Mouse (Mus musculus) liver, embryonic 14.5 days (tissue): Measurements from ENCODE around the gene Anks1b. TPM values are rescaled to one million over a fixed set of nuclear protein-coding genes. Genes with fewer than 3 reads are reported as not detected.

Source experiments
- ATAC-seq: fragments of 200-750 bp; cut with Nextera tagmentation; 2 replicates; pipeline ENCODE4 v1.8.0; 2017; ENCODE audit warnings: moderate number of reproducible peaks, mild to moderate bottlenecking, moderate library complexity; ENCODE audit not compliant: insufficient read depth
- DNase-seq, 3 experiments: peaks; one replicate each; pipeline ENCODE4 v3.0.0-alpha.2; 2012 to 2013; ENCODE audit warnings: low read depth in 3 of 3, low spot score in 3 of 3
- H3K27ac ChIP-seq: fragments of 300-500 bp; sonication (generic); 2 replicates; pipeline ENCODE4 v1.5.1; 2014; ENCODE audit warnings: moderate library complexity, mild to moderate bottlenecking, control low read depth, inconsistent platforms
- H3K27me3 ChIP-seq: fragments of 300-500 bp; sonication (generic); 2 replicates; pipeline ENCODE4 v1.6.1; 2014; ENCODE audit warnings: mild to moderate bottlenecking, low read length, moderate library complexity; ENCODE audit not compliant: control insufficient read depth, insufficient read depth
- H3K36me3 ChIP-seq: fragments of 300-500 bp; sonication (generic); replicated peaks from 2 replicates; pipeline ENCODE4 v1.6.1; 2014; ENCODE audit warnings: low read depth; ENCODE audit not compliant: control insufficient read depth, insufficient read depth
- H3K4me1 ChIP-seq, 2 experiments: fragments of 200-500 bp in 1 of 2; fragments of 300-500 bp in 1 of 2; sonication (generic) in 1 of 2; replicated peaks; 2 replicates each; pipeline ENCODE4 v1.6.1; 2012 to 2014; ENCODE audit warnings: antibody characterized with exemption in 1 of 2, inconsistent platforms in 1 of 2, low read length in 1 of 2; ENCODE audit not compliant: control insufficient read depth in 2 of 2, insufficient read depth in 2 of 2
- H3K4me2 ChIP-seq: fragments of 300-500 bp; sonication (generic); 2 replicates; pipeline ENCODE4 v1.6.1; 2014; ENCODE audit warnings: low read depth, mild to moderate bottlenecking, control low read depth, moderate library complexity
- H3K4me3 ChIP-seq, 2 experiments: fragments of 200-500 bp in 1 of 2; fragments of 300-500 bp in 1 of 2; sonication (generic) in 1 of 2; 2 replicates each; pipeline ENCODE4 v1.5.1; 2012 to 2014; ENCODE audit warnings: low read depth in 2 of 2, low read length in 2 of 2, mild to moderate bottlenecking in 2 of 2, control low read depth in 1 of 2, inconsistent platforms in 1 of 2, moderate library complexity in 1 of 2; ENCODE audit not compliant: insufficient read depth in 1 of 2
- H3K9ac ChIP-seq: fragments of 300-500 bp; sonication (generic); replicated peaks from 2 replicates; pipeline ENCODE4 v1.6.1; 2014; ENCODE audit warnings: mild to moderate bottlenecking, control low read depth, moderate library complexity
- H3K9me3 ChIP-seq: fragments of 300-500 bp; sonication (generic); 2 replicates; pipeline ENCODE4 v1.6.1; 2016; ENCODE audit warnings: low read length, mixed read lengths; ENCODE audit not compliant: control insufficient read depth
- CTCF ChIP-seq: IDR thresholded peaks from 2 replicates; pipeline ENCODE4 v1.5.1; 2016; ENCODE audit warnings: antibody characterized with exemption, low read depth, control low read depth
- EP300 ChIP-seq: IDR thresholded peaks from 2 replicates; pipeline ENCODE4 v1.6.1; 2016; ENCODE audit warnings: antibody characterized with exemption, low read depth
- WGBS: fragments of 180-500 bp; shearing (Covaris S2); extraction: QIAGEN DNeasy Blood & Tissue Kit; methylation state at CpG from one replicate; pipeline ENCODE4 v1.1.7; 2014; ENCODE audit not compliant: insufficient replicate concordance; 5-methylcytosine and 5-hydroxymethylcytosine counted together
- polyA plus RNA-seq, 2 experiments: library from polyadenylated mRNA; depleted of rRNA in 1 of 2; stranded (reverse) in 1 of 2; unstranded in 1 of 2; fragments of >200 nt; fragmentation: Nextera tagmentation in 1 of 2; extraction: Ambion mirVana in 1 of 2; gene quantifications; 2 replicates each; pipeline versions ENCODE4 v1.2.1 to v1.2.3; 2012 to 2014

Gene Anks1b
- polyA plus RNA-seq, 2 experiments: not detected

DNA sequence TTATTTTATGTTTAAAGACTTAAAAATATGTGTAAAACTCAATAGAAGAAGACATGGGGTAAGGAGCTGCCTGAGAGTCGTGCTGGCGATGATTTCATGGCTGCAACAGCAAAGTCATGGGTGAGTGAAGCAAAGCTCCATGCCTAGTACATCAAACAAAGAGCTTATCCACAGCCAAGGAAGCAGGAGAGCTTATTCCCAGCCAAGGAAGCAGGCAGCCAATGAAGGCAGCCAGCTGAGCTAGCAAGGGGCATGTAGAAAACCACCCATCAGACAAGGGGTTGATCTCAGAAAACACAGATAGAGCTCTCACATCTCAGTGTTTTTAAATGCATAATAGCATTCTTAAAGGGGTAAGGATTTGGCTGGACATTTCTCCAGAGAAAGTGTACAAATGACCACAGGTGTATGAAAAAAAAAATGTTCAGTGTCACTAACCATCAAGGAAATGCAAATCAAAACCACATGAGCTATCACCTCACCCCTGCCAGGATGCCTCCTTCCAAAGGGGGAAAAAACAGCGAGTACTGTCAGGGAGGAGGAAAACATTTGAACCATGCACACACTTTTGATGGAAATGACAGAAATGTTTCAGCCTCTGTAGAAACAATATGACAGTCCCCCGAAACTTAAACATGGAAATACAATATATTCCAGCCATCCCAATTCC is 911.8 kb downstream of the Anks1b start:
- ATAC-seq (no peak), DNase-seq (no peak)
- Histone ChIP-seq H3K27ac (no peak overlapping the region), H3K4me1 (no peaks in the 10 kb centered on the region), H3K27me3 (no peaks in the 10 kb centered on the region), H3K4me2 (no peak overlapping the region), H3K9me3 (no peaks in the 10 kb centered on the region), H3K36me3 (no peaks in the 10 kb centered on the region), H3K4me3 (no peak overlapping the region), H3K9ac (no peak overlapping the region)
- no peak for TF ChIP-seq EP300
- no peak for TF ChIP-seq CTCF
- 46% methylated on average over 4 of the region's 4 CpGs for WGBS

DNA sequence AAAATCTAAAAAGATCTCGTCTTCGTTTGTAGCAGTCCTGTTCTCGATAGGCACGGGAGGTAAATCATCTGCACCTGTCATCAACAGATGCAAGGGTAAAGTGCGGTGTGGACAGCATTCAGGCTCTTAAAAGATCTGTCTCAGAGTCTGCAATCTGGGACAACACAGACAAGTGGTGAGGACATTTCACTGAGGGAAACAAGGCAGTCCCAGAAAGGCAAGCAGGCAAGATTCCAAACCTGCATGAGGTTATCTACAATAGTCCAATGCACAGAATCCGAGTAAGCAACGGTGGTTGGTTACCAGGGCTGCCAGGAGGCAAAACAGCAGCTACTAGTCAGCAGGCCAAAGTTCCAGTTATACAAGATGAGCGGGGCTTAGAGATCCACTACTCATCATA is 912.4 kb downstream of the Anks1b start:
- WGBS: 66% methylated on average over 8 of the region's 8 CpGs
- Histone ChIP-seq H3K9ac (no peak overlapping the region), H3K4me1 (no peaks in the 10 kb centered on the region), H3K27me3 (no peaks in the 10 kb centered on the region), H3K27ac (no peak overlapping the region), H3K4me3 (no peak overlapping the region), H3K9me3 (no peaks in the 10 kb centered on the region), H3K4me2 (no peak overlapping the region), H3K36me3 (no peaks in the 10 kb centered on the region)
- no peak for DNase-seq
- TF ChIP-seq EP300: no peak
- no peak for TF ChIP-seq CTCF
- ATAC-seq: no peak

- Histone ChIP-seq H3K27ac (no peak overlapping the region), H3K27me3 (no peaks in the 10 kb centered on the region), H3K4me2 (no peak overlapping the region), H3K4me1 (no peaks in the 10 kb centered on the region), H3K9ac (no peak overlapping the region), H3K4me3 (no peak overlapping the region), H3K36me3 (no peaks in the 10 kb centered on the region), H3K9me3 (no peaks in the 10 kb centered on the region)
- WGBS: 33% methylated on average over 6 of the region's 6 CpGs
- ATAC-seq (no peak), DNase-seq (no peak)
- TF ChIP-seq CTCF: no peak
- no peak for TF ChIP-seq EP300
Measured at GRCm38 (mm10) chr10:90803112-90803511, 929.8 kb downstream of the Anks1b start.

GRCm38 (mm10) chr10:90804602-90805095 is 931.3 kb downstream of the Anks1b start:
- Histone ChIP-seq H3K9ac (no peak overlapping the region), H3K27ac (no peak overlapping the region), H3K9me3 (no peaks in the 10 kb centered on the region), H3K27me3 (no peaks in the 10 kb centered on the region), H3K4me2 (no peak overlapping the region), H3K4me1 (no peaks in the 10 kb centered on the region), H3K36me3 (no peaks in the 10 kb centered on the region), H3K4me3 (no peak overlapping the region)
- ATAC-seq: no peak
- TF ChIP-seq CTCF: no peak
- TF ChIP-seq EP300: no peak
- 10% methylated on average over 4 of the region's 4 CpGs for WGBS
- no peak for DNase-seq

DNA sequence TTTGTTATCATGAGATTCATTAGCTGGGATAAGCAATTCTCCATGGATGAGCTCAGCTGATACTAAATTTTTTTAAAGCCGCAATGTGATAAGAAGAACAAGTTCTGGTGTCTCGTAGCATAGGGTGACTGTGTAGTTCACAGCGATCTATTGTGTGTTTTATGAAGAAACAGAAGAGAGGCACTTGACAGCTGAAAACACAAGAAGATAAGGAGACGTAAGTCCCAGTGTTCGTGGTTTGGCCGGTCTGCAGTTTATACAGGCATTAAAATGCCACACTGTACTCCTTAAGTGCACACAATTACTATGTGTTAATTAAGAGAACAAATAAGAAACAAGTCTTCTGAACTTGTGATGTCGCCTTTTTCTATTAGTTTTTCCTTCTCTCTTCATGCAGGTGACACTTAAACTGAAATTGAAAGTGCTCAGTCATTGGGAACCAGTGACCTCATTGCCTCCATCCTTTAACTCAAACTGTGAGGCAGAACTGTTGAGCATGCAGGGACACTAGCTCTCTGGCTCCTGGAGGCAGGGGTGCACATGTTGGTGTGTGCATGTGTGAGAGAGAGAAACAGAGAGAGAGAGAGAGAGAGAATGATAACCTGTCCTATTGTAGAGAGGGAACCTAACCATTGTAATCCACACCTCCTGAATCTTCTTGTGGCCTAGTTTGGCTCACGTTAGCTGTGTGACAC is 935.5 kb downstream of the Anks1b start:
- no peak for TF ChIP-seq EP300
- TF ChIP-seq CTCF: no peak
- H3K4me2 ChIP-seq: no peak overlapping the region
- no peaks in the 10 kb centered on the region for H3K27me3 ChIP-seq
- H3K36me3 ChIP-seq: no peaks in the 10 kb centered on the region
- H3K9ac ChIP-seq: no peak overlapping the region
- H3K4me3 ChIP-seq: no peak overlapping the region
- H3K4me1 ChIP-seq: no peaks in the 10 kb centered on the region
- WGBS: 48% methylated on average over 8 of the region's 8 CpGs
- DNase-seq (no peak), ATAC-seq (no peak)
- no peaks in the 10 kb centered on the region for H3K9me3 ChIP-seq
- no peak overlapping the region for H3K27ac ChIP-seq
